Mouse (Mus musculus): ENCODE data around the gene Foxp2.

The Foxp2 gene

GRCm38 (mm10) chr6:14901183-14901970 is at the start of gene Foxp2:
TSS of gene Foxp2 (plus strand) at chr6:14901349.
- no peak for DNase-seq (ENCODE audit: low spot score in 2 of 2)

DNA sequence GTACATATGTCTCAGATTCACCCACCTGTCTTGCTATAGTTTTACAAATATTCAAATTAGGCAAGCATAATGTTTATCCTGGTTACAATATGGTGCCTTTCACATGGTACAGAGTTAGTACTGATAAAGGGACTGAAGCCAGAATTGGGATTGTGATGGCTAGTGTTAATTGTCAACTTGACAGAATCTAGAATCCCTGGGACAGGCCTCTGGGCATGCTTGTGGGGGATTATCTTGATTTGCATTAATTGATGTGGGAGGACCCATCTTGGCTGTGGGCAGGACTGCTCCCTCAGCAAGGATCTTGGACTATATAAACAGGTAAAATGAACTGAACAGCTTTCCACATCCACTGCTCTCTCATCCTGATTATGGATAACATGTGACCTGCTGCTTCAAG is 15.9 kb upstream of the Foxp2 start:
- DNase-seq (ENCODE audit: low spot score in 2 of 2) = no peak

GRCm38 (mm10) chr6:14897028-14897427 is 4.1 kb upstream of the Foxp2 start:
- DNase-seq (ENCODE audit: low spot score in 2 of 2) = no peak

DNA sequence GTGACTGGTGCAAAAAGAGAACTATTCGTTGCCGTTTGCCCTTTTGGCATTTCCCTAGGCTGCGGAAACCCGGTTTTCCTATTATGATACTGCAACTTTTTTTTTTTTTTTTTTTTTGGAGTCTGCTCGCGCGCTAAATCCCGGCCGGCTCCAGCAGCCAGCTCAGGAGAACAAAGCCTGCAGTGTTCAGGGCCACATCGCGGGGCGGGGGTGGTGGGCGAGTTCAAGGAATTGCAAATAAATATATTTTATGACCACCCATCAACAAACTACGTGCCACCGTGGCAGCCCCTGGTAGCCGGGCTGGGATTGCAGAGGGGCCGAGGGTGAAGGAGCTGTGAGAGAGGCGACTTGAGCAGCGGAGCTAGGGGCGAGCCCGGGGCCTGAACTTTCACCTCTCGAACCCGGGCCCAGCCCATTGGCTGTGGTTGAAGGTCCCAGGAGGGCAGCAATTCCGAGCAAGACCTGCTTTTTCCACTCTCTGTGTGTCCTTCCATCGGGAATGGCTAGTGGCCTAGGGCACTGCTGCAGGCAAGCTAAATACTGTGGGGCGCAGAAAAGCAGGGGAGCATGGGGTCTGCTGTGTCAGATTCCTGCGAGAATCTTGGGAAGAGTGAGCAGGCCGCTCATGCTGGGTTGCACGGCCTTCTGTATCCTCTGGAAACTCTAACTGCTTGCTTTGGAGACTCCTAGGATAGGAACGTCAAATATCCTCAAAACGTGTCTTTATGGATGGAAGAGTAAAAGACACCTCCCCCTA is 2.9 kb upstream of the Foxp2 start:
- DNase-seq (ENCODE audit: low spot score in 2 of 2) = no peak

- DNase-seq (ENCODE audit: low spot score in 2 of 2) = no peak
Observed at GRCm38 (mm10) chr6:14899021-14899610, 2.0 kb upstream of the Foxp2 start.

GRCm38 (mm10) chr6:14899936-14900578 is 1.1 kb upstream of the Foxp2 start:
- no peak for DNase-seq (ENCODE audit: low spot score in 2 of 2)

DNA sequence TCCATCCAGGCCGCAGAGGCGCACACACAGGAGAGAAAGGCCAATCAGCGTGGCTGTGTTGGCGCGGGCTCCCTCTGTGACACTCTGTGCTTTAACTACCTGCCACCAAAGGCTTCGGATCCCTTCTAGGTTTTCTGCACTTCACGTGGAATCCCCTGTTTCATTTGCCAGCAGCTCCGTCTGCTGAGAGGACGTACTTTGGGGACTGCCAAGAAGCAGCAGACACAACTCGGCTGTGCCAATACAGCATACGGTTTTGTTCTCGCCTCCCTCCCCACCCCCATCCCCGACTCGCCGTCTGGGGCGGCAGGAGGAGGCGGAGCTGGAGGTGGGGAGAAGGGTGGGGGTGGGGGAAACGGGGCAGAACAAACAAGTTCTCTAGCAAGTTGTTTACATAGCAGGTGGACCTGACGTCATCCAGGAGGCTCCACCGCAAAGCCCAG is 549 bp upstream of the Foxp2 start:
- DNase-seq (ENCODE audit: low spot score in 2 of 2) = no peak

DNA sequence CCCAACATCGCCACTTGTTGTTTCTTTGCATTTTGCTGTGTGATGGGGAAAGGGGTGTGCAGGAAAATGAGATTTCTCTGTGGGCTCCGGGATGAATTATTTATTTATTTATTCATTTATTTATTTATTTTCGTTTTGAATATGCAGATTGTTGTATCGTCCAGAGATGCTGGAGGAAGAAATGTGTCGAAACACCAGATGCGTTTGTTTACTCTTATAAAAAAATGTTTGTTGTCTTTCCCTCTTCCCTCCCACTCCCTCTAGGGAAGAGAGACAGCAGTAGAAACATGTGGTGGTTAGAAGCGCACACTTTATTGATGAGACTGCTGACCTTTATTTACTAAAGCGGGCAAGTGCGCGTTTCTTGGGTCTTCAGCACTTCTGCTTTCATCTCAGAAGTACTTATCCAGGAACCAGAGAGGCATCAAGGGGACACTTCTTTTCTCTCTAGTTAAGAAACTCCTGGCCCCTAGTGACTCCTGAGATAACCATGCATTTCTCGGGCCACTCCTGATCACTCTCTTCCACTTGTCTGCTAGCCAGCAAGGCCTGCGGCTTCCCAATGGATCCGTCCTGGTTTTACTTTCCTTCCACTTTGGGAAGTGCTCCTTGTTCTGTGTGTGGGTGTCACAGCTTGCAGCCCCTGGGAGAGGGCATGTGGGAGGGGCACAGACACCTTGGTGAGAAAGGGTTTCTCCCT is 972 bp downstream of the Foxp2 start:
- DNase-seq (ENCODE audit: low spot score in 2 of 2) = no peak

DNA sequence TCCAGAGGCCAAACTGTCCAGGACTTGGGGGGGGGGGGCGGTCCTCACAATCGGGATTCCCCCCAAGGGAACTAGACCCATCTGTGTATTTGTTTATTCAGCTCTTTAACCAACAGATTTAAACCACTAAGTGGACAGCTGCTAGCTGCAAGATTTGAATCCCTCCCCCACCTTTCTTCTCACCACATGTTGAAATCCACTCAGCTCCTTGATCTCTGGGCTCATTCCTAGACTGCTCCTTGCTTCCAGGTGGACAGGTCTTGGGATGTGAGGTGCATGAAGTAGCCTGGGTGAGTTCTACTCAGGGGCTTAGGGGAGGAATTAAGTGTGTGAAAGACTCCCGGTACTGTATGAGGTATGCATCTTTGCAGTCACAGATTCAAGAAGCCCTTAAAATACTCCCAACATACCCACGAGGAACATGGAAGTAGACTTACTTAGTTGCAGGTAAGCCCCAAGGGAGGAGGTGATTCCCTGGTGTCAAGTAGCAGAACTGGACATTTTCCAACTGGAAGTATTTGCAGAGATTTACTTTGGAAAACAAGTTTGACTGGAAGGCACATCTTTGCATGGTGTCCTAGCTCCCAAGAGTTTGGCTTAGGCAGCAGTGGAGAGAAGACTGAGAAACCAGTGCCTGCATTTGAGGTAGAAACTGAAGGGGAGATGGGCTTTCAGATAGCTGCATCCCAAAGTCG is 2.3 kb downstream of the Foxp2 start:
- no peak for DNase-seq (ENCODE audit: low spot score in 2 of 2)

- DNase-seq (ENCODE audit: low spot score in 2 of 2) = no peak
Observed at GRCm38 (mm10) chr6:14915066-14915465, 13.9 kb downstream of the Foxp2 start.

- DNase-seq (ENCODE audit: low spot score in 2 of 2) = no peak
Observed at GRCm38 (mm10) chr6:14922704-14923103, 21.6 kb downstream of the Foxp2 start.

DNA sequence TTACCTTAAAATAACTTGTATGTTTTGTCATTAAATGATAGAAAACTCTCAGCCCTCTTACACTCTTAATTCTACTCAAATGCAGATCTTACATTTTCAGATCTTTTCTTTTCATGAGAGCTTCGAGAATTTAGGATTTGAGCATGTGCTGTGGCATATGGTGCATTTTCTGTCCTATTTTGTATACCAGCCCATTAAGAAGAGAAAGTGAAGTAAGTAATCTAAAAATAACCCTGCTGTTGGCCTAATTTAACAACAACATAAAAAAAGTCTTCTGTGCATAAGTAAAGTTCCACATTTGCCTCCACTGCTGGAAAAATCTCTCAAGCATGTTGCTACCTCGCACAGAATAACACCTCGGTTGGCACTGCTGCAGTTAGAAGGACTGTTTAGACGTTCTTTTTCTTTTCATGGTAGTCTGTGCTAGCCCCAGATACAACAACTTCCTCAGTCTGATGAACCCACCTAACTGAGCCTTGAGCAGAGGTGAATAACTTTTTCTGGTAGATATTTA is 23.9 kb downstream of the Foxp2 start:
- no peak for DNase-seq (ENCODE audit: low spot score in 2 of 2)

DNA sequence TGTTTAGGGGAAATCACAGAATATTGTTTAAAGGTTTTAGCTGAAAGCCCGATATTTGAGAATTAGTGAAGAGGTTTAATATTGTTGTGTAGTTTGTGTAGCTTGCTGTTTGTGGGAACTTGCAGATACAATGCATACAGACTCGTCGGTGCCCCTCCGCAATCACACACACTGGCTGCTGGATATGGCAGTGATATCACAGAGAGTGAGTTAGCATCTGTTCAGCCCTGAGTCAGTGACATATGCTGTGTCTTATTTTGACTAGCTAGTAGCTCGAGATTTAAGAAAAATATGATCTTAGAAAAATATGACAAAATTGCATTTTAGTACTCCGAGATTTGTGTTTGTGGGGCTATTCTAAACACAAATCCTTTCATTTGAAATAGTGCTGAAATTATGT is 49.9 kb downstream of the Foxp2 start:
- DNase-seq (ENCODE audit: low spot score in 2 of 2) = no peak

DNA sequence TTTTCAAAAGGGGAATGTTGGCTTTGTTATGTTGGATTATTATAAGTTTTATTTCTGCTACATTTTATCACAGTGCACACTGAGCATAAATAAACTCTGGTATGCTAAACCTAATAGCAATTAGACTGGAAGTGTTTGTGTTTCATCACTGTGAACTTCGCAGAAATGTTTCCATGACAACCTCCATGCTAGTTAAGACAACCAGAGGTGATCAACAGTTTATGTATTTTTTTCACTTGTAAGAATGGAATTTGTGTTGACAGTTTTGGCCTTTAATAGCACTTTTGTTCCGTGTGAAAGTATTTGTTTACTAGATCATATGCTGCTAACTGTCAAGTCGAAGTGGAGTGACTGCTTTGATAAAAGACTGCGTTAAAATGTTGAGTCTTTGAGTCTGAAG is 51.6 kb downstream of the Foxp2 start:
- DNase-seq (ENCODE audit: low spot score in 2 of 2) = no peak

DNA sequence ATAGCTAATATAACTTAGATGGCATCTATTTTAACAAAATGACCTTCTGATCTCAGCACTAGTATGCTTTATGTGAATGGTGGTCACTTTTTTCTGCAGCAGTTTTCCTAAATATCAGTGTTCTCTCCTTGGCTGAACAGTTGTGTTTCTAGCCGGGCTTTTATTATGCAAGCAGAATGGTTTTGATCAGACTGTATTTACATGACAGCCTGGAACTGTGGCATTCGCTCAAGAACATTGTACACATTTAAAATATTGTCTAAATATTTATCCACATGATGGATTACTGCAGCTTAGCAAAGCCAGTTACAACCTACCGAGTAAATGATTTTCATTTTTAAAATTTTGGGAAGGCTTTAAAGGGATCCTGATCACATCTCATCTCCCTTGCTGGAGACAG is 75.9 kb downstream of the Foxp2 start:
- DNase-seq (ENCODE audit: low spot score in 2 of 2) = no peak

DNA sequence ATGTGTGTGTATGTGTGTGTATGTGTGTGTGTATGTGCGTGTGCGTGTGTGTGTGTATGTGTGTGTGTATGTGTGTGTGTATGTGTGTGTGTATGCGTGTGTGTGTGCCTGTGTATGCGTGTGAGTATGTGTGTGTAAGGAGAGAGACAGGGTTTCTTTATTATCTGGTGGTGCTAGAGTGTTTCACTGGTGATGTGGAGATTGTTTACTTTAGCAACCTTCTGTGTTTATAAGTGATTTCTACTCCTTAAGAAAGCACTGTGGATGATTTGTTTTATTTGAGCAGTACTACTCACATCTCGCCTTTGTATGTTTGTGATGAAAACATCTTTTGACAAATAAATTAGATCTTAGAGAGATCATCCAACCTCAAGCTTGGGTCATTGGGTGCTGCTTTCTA is 77.1 kb downstream of the Foxp2 start:
- DNase-seq (ENCODE audit: low spot score in 2 of 2) = no peak

DNA sequence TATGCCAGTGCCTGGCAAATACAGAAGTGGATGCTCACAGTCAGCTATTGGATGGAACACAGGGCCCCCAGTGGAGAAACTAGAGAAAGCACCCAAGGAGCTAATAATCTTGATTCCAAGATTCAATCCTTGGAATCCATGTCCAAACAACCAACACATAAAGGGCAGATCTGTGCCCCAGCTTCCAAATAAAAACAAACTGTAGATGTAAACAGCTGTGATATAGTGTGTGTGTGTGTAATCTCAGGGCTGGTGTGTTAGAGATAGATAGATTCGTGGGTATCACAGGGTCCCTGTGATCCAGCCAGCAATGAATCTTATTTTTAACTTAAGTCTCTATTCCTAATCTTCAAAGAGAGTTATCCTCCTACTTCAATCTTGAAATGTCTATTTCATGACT is 107.0 kb downstream of the Foxp2 start:
- no peak for DNase-seq (ENCODE audit: low spot score in 2 of 2)

- DNase-seq (ENCODE audit: low spot score in 2 of 2) = no peak
Observed at GRCm38 (mm10) chr6:15028488-15028887, 127.3 kb downstream of the Foxp2 start.

DNA sequence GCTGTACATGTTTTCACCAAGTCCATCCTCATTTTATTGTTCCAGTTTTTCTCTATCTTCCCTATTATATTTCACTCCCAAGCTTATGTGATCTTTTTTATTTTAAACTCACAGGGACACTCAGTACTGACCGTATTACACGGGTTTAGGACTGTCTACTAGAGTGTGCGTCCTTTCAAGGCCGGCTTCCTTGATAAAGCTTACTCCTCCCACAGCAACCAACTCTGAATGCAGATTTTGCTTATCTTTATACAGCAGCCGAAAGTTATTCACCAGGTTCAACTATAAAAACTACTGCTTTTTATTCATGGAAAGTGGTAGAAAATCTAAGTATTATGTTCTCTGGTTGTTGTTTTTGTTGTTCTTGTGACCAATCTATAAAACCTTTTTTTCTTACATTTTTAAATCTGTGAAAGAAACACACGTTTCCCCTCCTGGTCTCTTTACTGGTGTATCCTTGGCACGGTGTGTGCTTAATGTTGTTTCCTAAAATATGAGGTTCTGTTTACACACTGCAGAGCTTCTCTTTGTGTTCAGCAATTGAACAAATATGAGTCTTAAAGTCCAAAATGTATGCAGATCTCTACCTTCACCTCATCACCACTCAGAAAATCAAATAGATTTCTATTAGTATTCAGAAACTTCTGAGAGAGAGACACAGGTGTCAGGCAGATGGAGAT is 128.4 kb downstream of the Foxp2 start:
- DNase-seq (ENCODE audit: low spot score in 2 of 2) = no peak

DNA sequence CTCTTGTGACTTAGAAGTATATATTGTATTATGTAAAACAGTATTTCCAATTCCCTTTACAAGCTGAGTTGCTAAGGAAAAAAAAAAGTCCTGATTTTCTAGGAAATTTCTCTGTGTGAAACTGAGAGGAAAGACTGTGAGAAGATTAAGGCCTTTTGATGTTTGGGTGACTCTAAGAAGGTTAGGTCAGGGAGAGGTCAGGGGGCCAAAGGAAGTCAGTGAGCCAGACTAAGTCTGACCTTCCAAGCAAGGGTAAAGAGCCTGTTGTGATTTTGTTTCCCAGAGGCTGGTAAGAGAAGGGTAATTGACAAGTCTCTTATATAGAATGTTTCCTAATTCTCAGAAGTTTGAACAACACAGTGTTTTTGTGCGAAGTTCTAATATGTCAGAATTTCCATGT is 162.1 kb downstream of the Foxp2 start:
- no peak for DNase-seq (ENCODE audit: low spot score in 2 of 2)

All from thymus, postnatal 10 days (tissue).